Mouse (Mus musculus): ENCODE results near the gene Tcerg1l.

The Tcerg1l gene

DNA sequence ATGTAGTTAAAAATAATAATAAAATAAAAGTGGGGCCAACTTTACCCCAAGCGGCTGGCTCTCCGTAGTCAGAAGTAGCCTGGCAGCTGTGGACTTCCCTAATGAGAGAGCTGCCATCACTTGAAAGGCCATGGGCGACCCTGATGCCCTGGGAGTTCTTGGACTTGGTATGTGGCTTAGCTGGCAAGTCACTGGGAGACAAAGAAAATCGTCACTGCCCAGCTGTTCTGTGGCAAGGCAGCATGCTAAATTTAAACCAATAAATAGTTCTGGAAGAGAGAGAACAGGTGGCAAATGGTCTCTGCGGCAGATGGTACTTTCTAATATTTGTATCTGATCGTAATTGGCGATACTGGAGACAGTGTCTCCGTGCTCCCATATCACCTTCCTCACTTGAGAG lies 40.1 kb downstream of the Tcerg1l start:
- no peak for DNase-seq (ENCODE audit: low spot score in 2 of 2)

- no peak for DNase-seq (ENCODE audit: low spot score in 2 of 2)
Observed at GRCm38 (mm10) chr7:138356655-138357449, 40.7 kb downstream of the Tcerg1l start.

DNA sequence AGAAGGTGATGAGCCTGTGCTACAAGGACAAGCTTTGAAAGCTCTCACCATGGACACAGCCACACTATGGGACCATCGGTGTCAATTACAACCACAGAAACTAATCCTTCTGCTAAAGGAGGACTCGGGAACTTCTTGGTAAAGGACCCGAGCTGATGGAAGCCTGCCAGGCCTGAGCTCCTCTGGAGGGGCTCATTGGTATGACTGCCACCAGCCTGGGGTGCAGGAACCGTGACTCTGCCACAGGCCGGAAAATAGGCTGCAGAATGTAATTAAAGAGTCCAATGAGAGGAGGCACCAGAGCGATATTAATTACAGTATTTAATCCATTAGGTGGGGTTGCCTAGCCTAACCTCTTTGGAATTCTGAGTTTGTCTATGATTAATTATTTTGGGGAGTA lies 52.1 kb downstream of the Tcerg1l start:
- DNase-seq (ENCODE audit: low spot score in 2 of 2): no peak

DNA sequence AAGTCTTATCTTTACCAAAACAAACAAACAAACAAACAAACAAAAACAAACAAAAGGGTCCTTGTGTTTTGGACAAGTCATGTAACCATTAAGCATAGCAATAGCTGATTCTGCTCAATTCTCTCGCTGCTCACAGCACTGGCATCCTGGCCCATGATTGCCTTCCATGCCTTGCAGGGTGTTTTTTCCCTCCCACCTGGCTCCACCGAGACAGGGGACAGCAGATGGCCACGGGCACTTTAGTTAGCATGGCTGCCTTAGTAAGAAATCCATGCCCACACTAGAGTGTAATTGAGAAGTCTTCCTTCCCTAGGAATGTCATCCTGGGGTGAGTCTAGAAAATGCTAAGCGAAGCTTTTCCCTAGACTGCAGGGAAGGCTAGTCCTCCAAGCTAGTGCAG lies 59.1 kb downstream of the Tcerg1l start:
- no peak for DNase-seq (ENCODE audit: low spot score in 2 of 2)

- no peak for DNase-seq (ENCODE audit: low spot score in 2 of 2)
Observed at GRCm38 (mm10) chr7:138337946-138338345, 59.6 kb downstream of the Tcerg1l start.

GRCm38 (mm10) chr7:138332504-138333168 lies 64.9 kb downstream of the Tcerg1l start:
- no peak for DNase-seq (ENCODE audit: low spot score in 2 of 2)

GRCm38 (mm10) chr7:138331266-138331665 lies 66.3 kb downstream of the Tcerg1l start:
- no peak for DNase-seq (ENCODE audit: low spot score in 2 of 2)

GRCm38 (mm10) chr7:138328637-138329036 lies 68.9 kb downstream of the Tcerg1l start:
- DNase-seq (ENCODE audit: low spot score in 2 of 2): no peak

DNA sequence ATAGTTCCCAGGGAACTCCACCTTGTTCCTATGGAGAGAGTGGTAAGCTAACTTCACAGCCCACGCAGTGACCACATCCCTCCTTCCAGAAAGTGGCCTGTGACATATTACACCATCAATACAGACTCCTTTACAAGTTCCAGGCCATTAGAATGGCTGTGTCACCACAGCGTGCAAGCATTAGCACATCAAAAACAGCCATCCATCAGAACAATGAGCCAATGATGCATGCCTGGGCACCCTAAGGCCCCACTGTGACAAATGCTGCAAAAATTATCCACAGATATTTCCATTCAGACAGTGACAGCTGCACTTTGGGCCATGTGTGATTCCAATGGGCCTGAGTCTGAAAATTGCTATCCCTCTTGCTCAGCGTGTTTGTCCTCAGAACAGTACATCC lies 70.8 kb downstream of the Tcerg1l start:
- DNase-seq (ENCODE audit: low spot score in 2 of 2): no peak

DNA sequence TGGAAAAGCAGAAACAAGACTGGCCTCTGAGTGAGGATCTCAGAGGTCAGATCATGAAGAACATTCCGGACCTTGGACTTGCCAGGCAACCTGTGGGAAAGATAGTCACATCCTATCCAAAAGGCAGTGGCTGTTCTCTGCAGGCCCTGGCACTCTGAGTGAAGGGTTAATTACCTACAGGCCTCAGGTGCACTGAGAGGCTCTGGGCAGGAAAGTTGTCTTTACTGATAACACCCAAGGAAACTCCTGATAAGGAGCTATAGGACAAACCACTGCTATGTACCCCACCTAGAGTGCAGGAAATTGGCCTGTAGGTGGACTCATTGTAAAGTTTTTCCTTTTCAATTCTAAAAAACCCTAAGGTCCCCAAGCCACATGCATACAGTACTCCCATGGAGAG lies 83.8 kb downstream of the Tcerg1l start:
- no peak for DNase-seq (ENCODE audit: low spot score in 2 of 2)

GRCm38 (mm10) chr7:138306126-138306525 lies 91.4 kb downstream of the Tcerg1l start:
- DNase-seq (ENCODE audit: low spot score in 2 of 2): no peak

DNA sequence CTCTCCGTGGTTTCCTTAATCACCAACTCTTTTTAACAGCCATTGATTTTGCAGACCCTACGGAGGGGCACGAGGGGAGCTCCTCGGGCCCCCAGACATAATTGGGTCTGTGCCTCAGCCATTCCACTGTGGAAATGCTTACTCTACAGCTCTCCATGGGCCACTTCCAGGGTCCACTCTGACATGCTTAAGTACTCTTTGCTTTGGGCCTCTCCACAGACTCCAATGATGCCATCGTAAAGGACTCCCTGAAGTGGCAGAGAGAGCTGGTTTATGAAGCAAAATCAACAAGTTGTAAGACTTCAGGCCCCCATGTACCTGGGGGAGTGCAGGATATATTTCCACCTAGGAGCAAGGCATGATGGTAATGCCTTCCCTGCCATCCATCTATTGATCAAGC lies 112.7 kb downstream of the Tcerg1l start:
- DNase-seq (ENCODE audit: low spot score in 2 of 2): no peak

- no peak for DNase-seq (ENCODE audit: low spot score in 2 of 2)
Observed at GRCm38 (mm10) chr7:138275263-138275662, 122.3 kb downstream of the Tcerg1l start.

- no peak for DNase-seq (ENCODE audit: low spot score in 2 of 2)
Observed at GRCm38 (mm10) chr7:138271328-138271727, 126.2 kb downstream of the Tcerg1l start.

DNA sequence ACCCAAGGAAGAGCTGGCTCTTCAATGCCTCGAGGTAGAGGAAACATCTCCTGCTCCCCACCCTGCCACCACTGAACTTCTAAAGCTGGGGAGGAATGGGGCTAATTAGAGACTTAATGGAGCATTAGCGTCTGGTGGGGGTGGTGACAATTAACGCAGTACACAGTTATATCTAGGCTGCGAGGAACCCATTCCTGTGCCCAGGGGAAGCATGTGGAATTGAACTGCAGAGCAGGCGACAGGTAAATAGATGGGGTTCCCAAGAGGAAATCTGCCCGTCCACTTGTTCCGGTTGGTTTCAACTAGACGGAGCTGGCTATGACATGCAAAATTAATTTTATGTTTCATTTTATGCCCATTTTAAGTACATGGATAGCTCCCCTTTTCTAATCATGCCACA lies 128.1 kb downstream of the Tcerg1l start:
- DNase-seq (ENCODE audit: low spot score in 2 of 2): no peak

DNA sequence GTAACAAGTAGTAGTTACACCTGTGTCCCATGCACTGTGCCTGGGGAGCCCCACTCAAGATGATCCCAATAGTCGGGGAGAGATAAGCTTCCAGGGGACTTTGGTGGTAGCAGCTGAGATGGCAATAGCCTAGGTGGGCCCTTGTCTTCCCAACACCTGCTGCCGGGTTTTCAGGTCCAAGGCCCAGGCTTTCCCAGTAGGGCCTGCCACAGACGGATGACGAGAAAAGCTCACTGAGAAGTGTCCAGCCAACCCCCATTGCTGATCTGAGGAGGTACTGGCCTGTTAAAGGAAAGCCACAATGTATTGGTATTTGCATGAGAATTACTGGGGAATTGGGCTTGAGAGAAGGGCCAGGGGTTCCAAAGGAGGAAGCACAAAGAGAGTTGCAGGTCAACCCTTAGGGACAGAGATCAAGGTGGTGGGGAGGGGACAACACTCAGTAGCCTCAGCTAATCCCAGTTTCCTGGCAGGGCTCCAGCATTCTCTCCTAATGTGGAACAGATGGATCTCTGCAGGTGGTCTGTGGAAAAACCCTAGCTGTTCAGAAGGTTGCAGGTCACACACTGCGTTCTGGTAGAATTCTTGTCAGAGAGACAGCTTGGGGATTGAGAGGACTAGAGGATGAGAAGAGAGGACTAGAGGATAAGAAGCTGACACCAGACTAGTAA lies 129.4 kb downstream of the Tcerg1l start:
- DNase-seq (ENCODE audit: low spot score in 2 of 2): no peak

DNA sequence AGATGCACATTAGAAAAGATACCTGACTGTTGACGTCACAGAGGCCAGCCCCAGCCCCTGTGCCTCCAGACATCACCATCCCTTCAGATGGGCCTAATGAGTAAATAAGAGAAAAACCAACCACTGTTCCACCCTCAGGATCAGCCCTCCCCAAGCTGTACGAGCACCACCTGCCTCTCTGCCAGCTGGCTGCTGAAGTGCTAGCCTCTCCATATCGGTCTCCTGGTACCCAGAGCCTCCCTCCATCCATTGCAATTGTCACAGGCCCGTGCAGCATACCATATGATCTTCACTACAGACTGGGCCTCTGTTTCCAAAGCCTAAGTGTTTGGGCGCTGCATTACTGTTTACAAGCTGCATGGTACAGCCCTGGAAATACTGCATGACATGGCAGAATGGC lies 148.9 kb downstream of the Tcerg1l start:
- no peak for DNase-seq (ENCODE audit: low spot score in 2 of 2)

- no peak for DNase-seq (ENCODE audit: low spot score in 2 of 2)
Observed at GRCm38 (mm10) chr7:138248176-138248575, 149.4 kb downstream of the Tcerg1l start.

DNA sequence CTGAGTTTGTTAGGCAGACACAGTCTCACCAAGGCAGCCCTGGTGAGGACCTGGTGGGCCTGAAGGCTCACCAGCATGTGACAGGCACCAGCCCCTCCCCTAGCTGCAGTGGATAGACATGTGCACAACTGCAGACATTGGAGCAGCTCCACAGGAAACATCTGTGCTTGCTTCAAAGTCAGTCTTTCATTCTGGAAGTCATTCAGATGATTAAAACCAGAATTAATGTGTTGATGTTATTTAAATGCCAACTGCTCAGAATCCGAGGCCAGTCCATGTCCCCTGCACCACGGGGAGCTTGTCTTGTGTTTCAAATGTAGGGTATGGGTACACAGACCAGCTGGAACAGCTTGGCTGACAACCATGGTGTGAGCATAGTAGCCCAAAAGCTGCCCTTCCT lies 150.8 kb downstream of the Tcerg1l start:
- no peak for DNase-seq (ENCODE audit: low spot score in 2 of 2)

DNA sequence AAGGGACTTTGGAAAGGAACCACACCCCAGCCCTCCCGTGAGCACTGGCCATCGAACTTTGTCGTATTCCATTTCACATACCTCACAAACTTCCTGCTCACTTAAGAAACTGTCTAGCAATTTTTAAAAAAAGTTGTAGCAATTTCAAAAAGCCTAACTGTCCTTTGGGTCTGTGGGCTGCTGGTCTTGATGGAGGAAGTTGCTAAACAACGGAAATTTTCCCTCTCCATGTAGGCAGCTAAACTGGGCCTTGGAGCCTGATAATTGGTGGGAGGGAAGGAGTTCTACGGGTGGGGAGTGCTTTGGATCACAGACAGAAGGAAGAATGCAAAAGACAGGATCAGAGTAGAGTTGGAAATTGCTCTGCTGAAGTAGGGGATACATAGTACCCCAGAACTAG lies 155.3 kb downstream of the Tcerg1l start:
- no peak for DNase-seq (ENCODE audit: low spot score in 2 of 2)

- no peak for DNase-seq (ENCODE audit: low spot score in 2 of 2)
Observed at GRCm38 (mm10) chr7:138237708-138238225, 159.8 kb downstream of the Tcerg1l start.

DNA sequence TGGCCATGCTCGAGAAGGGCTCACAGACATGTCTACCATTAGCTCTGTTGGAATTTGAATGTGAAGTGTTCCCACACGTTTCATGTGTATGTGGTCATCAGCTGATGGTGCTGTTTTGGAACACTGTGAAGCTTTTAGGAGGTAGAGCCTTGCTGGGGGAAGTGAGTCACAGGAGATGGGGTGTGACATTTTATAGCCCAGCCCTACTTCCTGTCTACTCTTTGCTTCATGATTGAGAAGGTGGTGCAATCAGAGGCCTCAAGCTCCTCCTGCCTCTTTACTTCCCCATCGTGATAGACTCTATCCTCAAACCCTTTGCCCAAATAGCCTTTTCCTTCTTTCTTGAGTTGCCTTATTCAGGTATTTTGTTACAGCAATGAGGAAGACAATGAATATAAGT lies 173.3 kb downstream of the Tcerg1l start:
- no peak for DNase-seq (ENCODE audit: low spot score in 2 of 2)

GRCm38 (mm10) chr7:138222951-138223350 lies 174.6 kb downstream of the Tcerg1l start:
- no peak for DNase-seq (ENCODE audit: low spot score in 2 of 2)
